Mouse (Mus musculus): Measurements from ENCODE around the gene Dach2. TPM values are rescaled to one million over a fixed set of nuclear protein-coding genes. Genes with fewer than 3 reads are reported as not detected.

Dach2 gene
- polyA plus RNA-seq, 1 experiment from 2014 or later, result 10.4 TPM

DNA sequence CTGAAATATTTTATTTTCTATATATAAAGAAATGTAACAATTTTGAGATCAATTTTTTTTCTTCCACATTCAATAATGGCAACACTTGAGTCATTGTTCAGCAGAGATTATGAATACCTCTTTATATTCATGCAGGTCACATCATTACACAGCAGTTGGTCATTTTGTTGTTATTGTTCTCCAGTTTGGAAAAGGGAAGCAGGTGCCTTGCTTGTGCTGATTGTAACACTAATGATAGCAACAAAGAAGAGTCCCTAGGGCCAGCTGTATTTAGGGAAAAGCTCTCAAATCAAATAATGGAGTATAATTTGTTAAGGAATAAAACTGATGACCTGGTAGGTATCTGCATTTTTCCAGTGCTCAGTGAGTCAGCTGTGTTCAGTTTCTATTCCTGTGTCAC, 513.1 kb downstream of the Dach2 start:
- Histone ChIP-seq H3K4me1 (ENCODE audit: control insufficient read depth, insufficient read depth, low read length) (no peaks in the 10 kb centered on the region), H3K27ac (ENCODE audit: low read depth, low read length) (no peak overlapping the region), H3K4me2 (ENCODE audit: low read depth) (no peak overlapping the region), H3K9ac (ENCODE audit: low read length) (no peak overlapping the region), H3K27me3 (ENCODE audit: control insufficient read depth, insufficient read depth, low read length) (no peaks in the 10 kb centered on the region), H3K4me3 (ENCODE audit: low read depth, low read length) (no peak overlapping the region), H3K36me3 (ENCODE audit: control insufficient read depth, insufficient read depth, low read length) (no peaks in the 10 kb centered on the region), H3K9me3 (ENCODE audit: control insufficient read depth, low read length) (no peaks in the 10 kb centered on the region)
- DNase-seq (ENCODE audit: low spot score) (no peak), ATAC-seq (ENCODE audit: insufficient read depth, low FRiP score, low TSS enrichment) (no peak)

DNA sequence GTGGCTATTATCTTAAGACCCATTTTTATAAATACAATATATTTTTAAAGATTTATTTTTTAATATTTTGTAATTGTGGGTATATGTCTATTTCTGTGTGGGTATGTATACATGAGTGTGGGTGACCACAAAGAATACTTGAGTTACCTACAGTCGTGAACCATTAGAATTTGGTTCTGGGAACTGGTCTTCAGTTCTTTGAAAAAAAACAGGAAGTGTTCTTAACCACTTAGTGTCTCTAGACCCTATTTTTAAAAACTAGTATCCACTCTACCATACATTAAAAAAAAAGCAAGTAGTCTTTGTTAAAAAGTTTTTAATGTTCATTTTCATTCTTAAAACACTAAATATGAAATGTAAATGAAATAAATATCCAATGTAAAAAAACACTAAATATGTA, 529.5 kb downstream of the Dach2 start:
- ATAC-seq (ENCODE audit: insufficient read depth, low FRiP score, low TSS enrichment) (no peak), DNase-seq (ENCODE audit: low spot score) (no peak)
- no peaks in the 10 kb centered on the region for H3K4me1 ChIP-seq (ENCODE audit: control insufficient read depth, insufficient read depth, low read length)
- H3K36me3 ChIP-seq (ENCODE audit: control insufficient read depth, insufficient read depth, low read length), result no peaks in the 10 kb centered on the region
- 68% methylated on average over 1 of the region's 1 CpGs for WGBS
- no peak overlapping the region for H3K27ac ChIP-seq (ENCODE audit: low read depth, low read length)
- H3K4me3 ChIP-seq (ENCODE audit: low read depth, low read length), result no peak overlapping the region
- H3K9ac ChIP-seq (ENCODE audit: low read length), result no peak overlapping the region
- H3K4me2 ChIP-seq (ENCODE audit: low read depth), result no peak overlapping the region
- no peaks in the 10 kb centered on the region for H3K9me3 ChIP-seq (ENCODE audit: control insufficient read depth, low read length)
- H3K27me3 ChIP-seq (ENCODE audit: control insufficient read depth, insufficient read depth, low read length), result no peaks in the 10 kb centered on the region

DNA sequence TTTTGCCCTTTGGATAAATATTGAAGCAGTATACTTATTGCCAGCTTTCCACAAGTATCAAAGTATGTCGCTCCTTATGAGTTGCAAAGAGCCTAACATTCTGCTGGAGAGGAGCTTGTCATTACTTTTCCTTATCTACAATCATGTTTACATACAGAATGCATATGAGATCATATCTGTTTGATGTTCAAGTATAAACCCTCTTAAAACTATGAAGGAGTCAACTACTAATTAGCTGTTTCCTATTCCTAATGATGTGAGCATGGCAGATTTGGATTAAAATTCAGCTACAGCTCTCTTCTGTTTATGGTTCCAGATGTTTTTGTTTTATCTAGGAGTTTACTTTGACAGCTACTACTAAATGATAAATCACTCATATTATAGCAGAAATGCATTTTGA, 535.8 kb downstream of the Dach2 start:
- Histone ChIP-seq H3K4me1 (ENCODE audit: control insufficient read depth, insufficient read depth, low read length) (no peaks in the 10 kb centered on the region), H3K27me3 (ENCODE audit: control insufficient read depth, insufficient read depth, low read length) (no peaks in the 10 kb centered on the region), H3K36me3 (ENCODE audit: control insufficient read depth, insufficient read depth, low read length) (no peaks in the 10 kb centered on the region), H3K9ac (ENCODE audit: low read length) (no peak overlapping the region), H3K9me3 (ENCODE audit: control insufficient read depth, low read length) (no peaks in the 10 kb centered on the region), H3K27ac (ENCODE audit: low read depth, low read length) (no peak overlapping the region), H3K4me3 (ENCODE audit: low read depth, low read length) (no peak overlapping the region), H3K4me2 (ENCODE audit: low read depth) (no peak overlapping the region)
- WGBS, result 88% methylated on average over 1 of the region's 1 CpGs
- ATAC-seq (ENCODE audit: insufficient read depth, low FRiP score, low TSS enrichment), result no peak
- no peak for DNase-seq (ENCODE audit: low spot score)

DNA sequence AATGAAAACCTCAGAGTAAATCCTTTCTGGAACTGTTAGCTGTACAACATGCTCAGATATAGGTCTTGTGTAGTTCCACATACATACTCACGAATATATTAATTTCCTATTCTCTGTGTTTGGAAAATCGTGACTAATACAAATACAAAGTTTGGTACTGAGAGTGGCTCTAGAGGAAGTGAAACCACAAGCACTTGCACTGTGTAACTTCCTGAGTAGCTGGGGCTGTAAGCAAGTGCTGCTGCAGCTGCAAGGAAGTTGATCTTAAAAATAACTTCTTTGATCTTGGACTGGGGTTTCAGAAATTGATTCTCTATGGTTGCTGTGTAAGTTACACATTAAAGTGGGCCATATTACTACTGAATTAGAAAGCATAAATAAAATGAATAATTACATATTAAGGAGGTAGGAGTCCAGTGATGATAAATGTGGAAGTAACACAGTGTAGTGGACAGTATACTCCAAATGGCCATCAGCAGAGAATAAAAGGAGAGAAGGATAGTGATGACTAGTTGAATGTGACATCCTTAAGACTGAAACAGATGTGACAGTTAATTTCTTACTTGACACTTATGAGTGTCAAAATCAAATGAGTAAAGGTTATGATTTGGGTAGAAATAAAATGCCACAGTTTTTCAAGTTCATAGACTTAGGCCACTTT, 570.7 kb downstream of the Dach2 start:
- Histone ChIP-seq H3K9ac (ENCODE audit: low read length) (no peak overlapping the region), H3K9me3 (ENCODE audit: control insufficient read depth, low read length) (no peaks in the 10 kb centered on the region), H3K4me2 (ENCODE audit: low read depth) (no peak overlapping the region), H3K36me3 (ENCODE audit: control insufficient read depth, insufficient read depth, low read length) (no peaks in the 10 kb centered on the region), H3K27me3 (ENCODE audit: control insufficient read depth, insufficient read depth, low read length) (no peaks in the 10 kb centered on the region), H3K4me1 (ENCODE audit: control insufficient read depth, insufficient read depth, low read length) (no peaks in the 10 kb centered on the region), H3K27ac (ENCODE audit: low read depth, low read length) (no peak overlapping the region), H3K4me3 (ENCODE audit: low read depth, low read length) (no peak overlapping the region)
- ATAC-seq (ENCODE audit: insufficient read depth, low FRiP score, low TSS enrichment) (no peak), DNase-seq (ENCODE audit: low spot score) (no peak)
- WGBS, result 82% methylated on average over 2 of the region's 2 CpGs

Other genes with a start within 250 kb of the Dach2 start
- gene Chm, start 112.0 kb upstream of the Dach2 start, polyA plus RNA-seq (2014; fragmentation: Nextera tagmentation; extraction: Ambion mirVana), result 16.0 and 17.2 TPM in 2 replicates